Mouse (Mus musculus) left cerebral cortex, postnatal 4 days (tissue): ENCODE measurements around the gene Traf3ip1. TPM values are rescaled to one million over a fixed set of nuclear protein-coding genes. Genes with fewer than 3 reads are reported as not detected.
"Not testable (repeated sequence)": the region's sequence is repeated elsewhere in the genome, so short reads cannot be mapped to it uniquely, and the experiment has no call there.

ENCODE experiments used
- DNase-seq: peaks from one replicate; pipeline ENCODE4 v3.0.0-alpha.2; 2022
- intact Hi-C: fragments of 180-260 bp; cut with DNase I; formaldehyde crosslinking; loops from one replicate; pipeline ENCODE4 v1.15.1; 2025
- total RNA-seq, 2 experiments: library from RNA; stranded (reverse); gene quantifications; 2 replicates each; pipeline ENCODE4 v1.2.3; 2021

Traf3ip1 gene
- total RNA-seq, 2 experiments from 2014 or later = 15.4 to 16.1 TPM

DNA sequence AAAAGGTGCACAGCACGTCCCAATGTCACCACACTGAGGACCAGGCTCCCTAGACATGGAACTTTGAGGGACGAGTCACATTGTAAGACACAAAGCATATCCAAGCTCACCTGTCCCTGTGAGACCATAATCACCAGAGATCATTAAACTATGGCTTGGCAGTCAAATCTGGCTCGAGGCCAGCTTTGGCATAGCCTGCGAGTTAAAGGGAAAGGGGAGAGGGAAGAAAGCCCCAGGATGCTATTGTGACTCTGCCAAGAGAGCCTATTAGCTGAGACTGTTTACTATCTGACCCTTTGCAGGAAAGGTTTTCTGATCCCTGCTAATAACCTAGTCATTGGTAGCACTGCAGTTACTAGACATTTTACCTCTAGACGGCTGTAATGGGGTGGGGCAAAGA lies 30.0 kb upstream of the Traf3ip1 start:
- intact Hi-C loops = no loop called here
- DNase-seq = peak; percentile 39

GRCm38 (mm10) chr1:91465244-91465643 lies 29.2 kb upstream of the Traf3ip1 start:
- intact Hi-C loops = no loop called here
- no peak for DNase-seq

DNA sequence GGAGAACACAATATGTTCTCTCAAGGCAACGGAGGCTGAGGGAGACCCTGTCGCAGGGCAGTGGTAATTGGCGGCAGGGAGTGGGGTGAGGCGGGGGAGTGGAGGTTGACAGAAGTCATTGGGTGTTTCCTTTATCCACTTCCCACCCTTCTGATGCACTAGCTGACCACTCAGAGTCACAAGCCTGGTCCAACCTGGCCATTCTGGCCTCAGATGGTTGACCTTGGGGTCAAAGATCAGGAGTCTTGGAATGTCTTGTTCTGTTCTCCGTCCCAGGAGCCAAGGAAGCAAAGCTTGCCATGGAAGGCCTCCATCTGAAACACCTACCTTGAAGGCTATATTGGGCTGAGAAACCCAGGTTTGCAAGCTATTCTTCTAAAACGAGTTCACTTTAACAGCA lies 28.3 kb upstream of the Traf3ip1 start:
- no peak for DNase-seq
- intact Hi-C loops = no loop called here

DNA sequence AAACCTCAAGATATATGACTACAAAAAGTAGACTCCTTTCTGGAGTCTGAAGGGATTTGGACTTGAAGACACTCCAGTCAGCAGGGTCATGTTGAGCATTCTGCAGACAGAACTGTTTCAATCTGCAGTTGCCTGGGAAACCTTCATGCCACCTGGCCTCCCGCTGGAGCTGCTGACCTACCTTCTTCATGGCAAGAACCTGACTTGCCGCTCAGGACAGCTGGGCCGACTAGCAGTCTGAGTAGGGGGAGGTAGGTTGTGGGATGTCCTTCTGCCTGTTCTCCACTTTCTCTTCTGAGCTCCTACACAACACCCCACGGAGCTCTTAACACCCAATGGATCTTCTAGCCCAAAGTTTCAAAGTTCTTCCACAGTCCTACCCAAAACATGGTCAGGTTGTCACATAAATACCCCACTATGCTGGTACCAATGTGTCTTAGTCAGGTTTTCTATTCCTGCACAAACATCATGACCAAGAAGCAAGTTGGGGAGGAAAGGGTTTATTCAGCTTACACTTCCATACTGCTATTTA lies 24.5 kb upstream of the Traf3ip1 start:
- DNase-seq = no peak
- intact Hi-C loops = no loop called here

DNA sequence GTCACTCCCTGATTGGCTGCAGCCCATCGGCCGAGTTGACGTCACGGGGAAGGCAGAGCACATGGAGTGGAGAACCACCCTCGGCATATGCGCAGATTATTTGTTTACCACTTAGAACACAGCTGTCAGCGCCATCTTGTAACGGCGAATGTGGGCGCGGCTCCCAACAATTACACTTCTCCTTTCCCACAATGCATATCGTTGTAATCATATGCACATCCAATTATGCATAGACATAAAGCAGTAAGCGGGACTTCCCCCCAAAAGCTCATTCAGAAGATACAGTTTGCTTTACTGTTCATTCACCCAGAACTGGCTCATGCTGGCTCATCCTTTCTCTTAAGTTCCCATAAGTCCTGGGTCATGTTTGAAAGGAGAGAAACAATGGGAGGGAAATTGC lies 16.3 kb upstream of the Traf3ip1 start:
- intact Hi-C loops, DNase-seq: not testable (repeated sequence)

DNA sequence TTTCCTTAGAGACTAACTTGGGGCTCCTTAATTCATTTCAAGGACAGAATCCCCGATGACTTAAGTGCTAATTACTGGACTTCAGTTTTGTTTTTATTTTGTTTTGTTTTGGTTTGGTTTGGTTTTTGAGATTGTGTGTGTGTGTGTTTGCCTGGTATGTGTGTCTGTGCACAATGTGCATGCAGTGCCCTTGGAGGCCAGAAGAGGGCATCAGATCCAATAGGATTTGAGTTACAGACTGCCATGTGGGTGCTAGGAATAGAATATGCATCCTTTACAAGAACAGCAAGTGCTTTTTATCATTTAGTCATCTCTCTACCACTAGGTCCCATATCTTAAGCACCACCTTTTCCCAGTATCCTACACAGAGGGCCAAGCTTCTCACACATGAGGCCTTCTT lies 15.5 kb upstream of the Traf3ip1 start:
- DNase-seq = no peak
- intact Hi-C loops = no loop called here

DNA sequence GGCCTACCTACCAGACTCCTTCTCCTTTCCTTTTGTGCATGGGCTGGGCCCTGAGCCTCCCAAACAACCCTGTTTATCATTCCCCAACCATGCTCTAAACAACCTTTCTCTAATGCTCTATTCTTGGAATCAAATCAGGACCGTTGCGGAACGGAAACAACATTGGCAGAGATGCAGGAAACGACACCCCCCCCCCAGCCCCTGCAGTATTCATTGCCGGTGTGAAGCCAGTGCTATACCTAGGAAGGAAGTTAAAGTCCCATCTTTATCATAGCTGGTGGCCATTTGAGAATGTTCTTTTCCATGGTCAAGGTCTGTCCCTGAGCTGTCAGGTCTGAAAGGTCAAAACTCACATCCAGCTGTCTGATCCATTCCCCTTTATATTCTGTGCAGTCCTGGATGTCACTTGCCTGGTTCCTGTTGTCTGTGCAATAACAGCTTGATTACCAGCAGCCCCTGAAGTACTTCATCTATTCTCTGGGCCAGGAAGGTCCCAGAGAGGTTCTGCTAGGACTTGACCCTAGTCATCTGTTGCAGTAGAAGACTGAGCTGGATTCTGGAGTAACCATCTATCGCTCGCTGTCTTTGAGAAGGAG lies 11.7 kb upstream of the Traf3ip1 start:
- no peak for DNase-seq
- intact Hi-C loops = loop anchor here (5.0 kb wide), 1 partner anchor 55 kb away; no protein-coding TSS in a partner anchor

- intact Hi-C loops = loop anchor here (5.0 kb wide), 1 partner anchor 56 kb away; no protein-coding TSS in a partner anchor
- peak; percentile 90 for DNase-seq
Measured at GRCm38 (mm10) chr1:91483304-91484010, 11.0 kb upstream of the Traf3ip1 start.

GRCm38 (mm10) chr1:91484011-91484346 lies 10.5 kb upstream of the Traf3ip1 start:
- DNase-seq = peak; percentile 24
- intact Hi-C loops = loop anchor here (5.0 kb wide), 1 partner anchor 57 kb away; no protein-coding TSS in a partner anchor

DNA sequence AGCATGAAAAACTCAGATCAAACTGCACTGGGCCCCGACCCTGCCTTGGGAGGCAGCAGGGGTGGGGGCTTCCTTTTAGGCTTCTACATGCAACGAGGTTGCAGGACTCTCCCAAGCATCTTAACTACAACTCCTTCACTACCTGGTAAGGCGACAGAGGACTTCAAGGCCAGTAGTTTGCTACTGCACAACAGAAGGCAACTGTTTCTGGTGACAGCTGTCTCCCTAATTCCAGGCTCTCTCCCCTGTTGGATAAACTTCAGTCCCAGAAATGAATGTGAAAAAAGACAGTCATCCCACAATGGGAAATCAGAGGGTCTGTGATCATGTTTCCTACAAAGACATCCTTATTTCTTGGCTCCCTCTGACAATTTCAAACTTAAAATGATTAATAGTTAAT lies 9.0 kb upstream of the Traf3ip1 start:
- intact Hi-C loops = no loop called here

DNA sequence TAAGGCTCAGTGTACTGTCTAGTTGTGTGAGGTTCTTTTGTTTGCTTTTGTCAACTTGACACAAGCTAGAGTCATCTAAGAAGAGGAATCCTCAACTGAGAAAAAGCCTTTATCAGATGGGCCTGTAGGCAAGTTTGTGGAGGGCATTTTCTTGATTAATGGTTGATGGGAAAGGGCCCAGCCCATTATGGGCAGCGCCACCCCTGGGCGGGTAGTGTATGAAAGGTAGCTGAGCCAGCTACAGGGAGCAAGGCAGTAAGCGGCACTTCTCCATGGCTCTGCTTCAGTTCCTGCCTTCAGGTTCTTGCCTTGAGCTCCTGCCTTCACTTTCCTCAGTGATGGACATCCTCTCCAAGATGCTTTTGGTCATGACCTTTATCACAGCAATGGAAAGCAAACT lies 8.3 kb upstream of the Traf3ip1 start:
- intact Hi-C loops = no loop called here
- no peak for DNase-seq

More for the DNA sequence above, 9.0 kb upstream of the Traf3ip1 start:
- DNase-seq = no peak

- intact Hi-C loops = no loop called here
- DNase-seq = no peak
Measured at GRCm38 (mm10) chr1:91490322-91490721, 4.1 kb upstream of the Traf3ip1 start.

DNA sequence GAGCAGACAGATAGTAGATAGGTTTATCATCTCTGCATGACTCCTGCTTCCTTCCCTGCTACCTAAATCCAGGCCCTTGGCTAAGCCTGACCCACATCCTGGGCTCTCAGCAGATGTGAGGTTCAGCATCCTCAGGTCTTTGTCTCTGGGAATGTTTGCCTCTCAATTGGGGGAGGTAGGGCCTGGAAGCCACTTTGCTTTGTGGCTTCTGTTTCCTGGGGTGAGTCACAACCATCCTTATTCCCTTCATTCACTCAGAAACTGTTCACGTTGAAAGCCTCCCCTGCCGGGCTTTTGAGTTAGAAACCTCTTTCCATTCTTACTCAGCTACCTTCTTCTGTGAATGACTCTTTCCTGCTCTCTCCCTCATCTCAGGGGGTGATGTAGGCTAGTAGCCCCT lies 1.7 kb upstream of the Traf3ip1 start:
- intact Hi-C loops = no loop called here
- DNase-seq = no peak

DNA sequence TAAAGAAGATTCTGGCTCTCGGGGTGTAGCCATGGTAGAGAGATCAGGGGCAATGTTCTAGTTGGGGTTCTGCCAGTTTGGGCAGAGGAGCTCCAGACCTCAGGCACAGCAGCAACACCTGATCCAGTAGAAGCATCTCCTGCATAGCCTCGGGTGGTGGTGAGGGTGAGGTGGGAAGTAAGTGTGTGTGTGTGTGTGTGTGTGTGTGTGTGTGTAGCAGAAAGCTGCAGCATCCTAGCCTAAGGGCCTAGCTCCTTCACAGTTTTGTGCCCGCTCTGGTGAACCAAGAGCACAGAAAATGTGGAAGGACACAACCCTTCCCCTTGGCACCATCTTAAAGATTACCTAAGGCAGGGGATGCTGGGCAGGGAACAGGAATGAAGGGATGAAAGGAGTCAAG lies 509 bp upstream of the Traf3ip1 start:
- peak; percentile 8 for DNase-seq
- intact Hi-C loops = no loop called here

- intact Hi-C loops = no loop called here
- no peak for DNase-seq
Measured at GRCm38 (mm10) chr1:91495321-91495720, 874 bp downstream of the Traf3ip1 start.

DNA sequence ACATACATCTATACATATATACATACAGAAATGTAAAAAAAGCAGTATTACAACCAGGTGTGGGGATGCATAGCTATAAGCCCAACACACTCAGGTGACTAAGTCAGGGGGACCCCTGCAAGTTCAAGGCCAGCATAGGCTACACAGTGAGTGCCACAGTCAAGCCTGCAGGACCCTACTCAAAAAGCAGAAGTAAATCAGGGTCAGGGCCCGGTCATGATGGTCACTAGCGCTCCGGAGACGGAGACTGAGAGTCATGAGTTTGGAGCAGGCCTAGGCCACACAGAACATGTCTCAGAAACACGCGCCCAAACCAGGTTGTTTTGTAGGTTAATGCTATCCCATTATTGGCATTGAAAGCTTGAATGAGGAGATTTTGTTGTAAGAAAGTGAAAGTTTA lies 4.1 kb downstream of the Traf3ip1 start:
- no peak for DNase-seq
- intact Hi-C loops = no loop called here

GRCm38 (mm10) chr1:91504615-91505014 lies 10.2 kb downstream of the Traf3ip1 start:
- DNase-seq = no peak
- intact Hi-C loops = no loop called here

GRCm38 (mm10) chr1:91514916-91515315 lies 20.5 kb downstream of the Traf3ip1 start:
- DNase-seq = peak; percentile 46
- intact Hi-C loops = no loop called here

GRCm38 (mm10) chr1:91515642-91516041 lies 21.2 kb downstream of the Traf3ip1 start:
- intact Hi-C loops = no loop called here
- no peak for DNase-seq

DNA sequence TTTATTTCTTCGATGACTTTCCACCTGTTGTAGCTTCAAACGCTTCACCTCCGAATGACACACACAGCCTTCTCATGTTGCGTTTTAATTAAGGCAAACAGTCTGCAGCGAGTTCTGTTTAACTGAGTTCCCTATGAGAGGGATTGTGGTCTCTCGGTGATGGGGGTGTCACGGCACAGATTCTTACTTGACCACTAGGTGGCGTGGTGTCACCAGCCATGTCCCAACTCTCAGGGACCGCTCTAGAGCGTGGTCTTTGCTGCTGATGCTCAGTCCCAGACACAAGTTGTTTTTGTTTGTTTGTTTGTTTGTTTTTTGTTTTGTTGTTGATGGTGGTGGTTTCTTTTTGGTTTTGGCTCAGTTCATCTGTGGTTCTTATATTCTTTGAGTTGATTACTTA lies 29.3 kb downstream of the Traf3ip1 start:
- DNase-seq = peak; percentile 66
- intact Hi-C loops = no loop called here

DNA sequence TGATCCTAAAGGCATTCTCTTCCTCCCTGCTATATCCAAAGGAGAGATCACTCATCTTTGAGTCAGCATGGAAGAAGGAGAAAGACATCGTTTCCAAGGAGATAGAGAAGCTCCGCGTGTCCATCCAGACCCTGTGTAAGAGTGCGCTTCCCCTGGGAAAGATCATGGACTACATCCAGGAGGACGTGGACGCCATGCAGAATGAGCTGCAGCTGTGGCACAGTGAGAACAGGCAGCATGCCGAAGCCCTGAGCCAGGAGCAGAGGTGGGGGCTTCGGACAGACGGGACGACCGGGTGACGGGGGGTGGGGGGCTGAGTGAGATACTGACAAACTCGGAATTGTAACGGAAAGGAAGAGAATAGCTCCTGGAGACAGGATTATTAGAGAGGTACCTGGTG lies 31.4 kb downstream of the Traf3ip1 start:
- intact Hi-C loops = no loop called here
- peak; percentile 83 for DNase-seq

- intact Hi-C loops = no loop called here
- DNase-seq = no peak
Measured at GRCm38 (mm10) chr1:91530166-91530565, 35.7 kb downstream of the Traf3ip1 start.
